Mouse (Mus musculus): ENCODE results near the gene Ece1. TPM values are rescaled to one million over a fixed set of nuclear protein-coding genes. Genes with fewer than 3 reads are reported as not detected.
A peak's percentile ranks its signal among the peaks of the same experiment; 100 is the strongest.

Gene Ece1
- total and polyA plus RNA-seq, 2 experiments from 2014 or later = 16.2 to 32.1 TPM

- no peaks in the 10 kb centered on the region for H3K9me3 ChIP-seq (ENCODE audit: low read length)
- no peak overlapping the region for H3K4me2 ChIP-seq (ENCODE audit: low read depth)
- no peaks in the 10 kb centered on the region for H3K4me1 ChIP-seq (ENCODE audit: insufficient read depth)
- H3K27me3 ChIP-seq (ENCODE audit: insufficient read depth, low read length) = no peaks in the 10 kb centered on the region
- H3K36me3 ChIP-seq (ENCODE audit: insufficient read depth) = peaks cover 17% of the 10 kb centered on the region; the same call in 1 of the 2 replicates
- WGBS = 20% methylated on average over 9 of the region's 9 CpGs
- ATAC-seq (no peak), DNase-seq (no peak)
- TF ChIP-seq CTCF (IDR thresholded peaks at IDR 0.05; ENCODE audit: low read depth) = no peak
- no peak overlapping the region for H3K4me3 ChIP-seq (ENCODE audit: low read depth, low read length)
- no peak overlapping the region for H3K27ac ChIP-seq (ENCODE audit: low read depth, low read length)
- H3K9ac ChIP-seq = no peak overlapping the region
Observed at GRCm38 (mm10) chr4:137930500-137931008, 68.5 kb downstream of the Ece1 start.

GRCm38 (mm10) chr4:137931009-137931757, 69.1 kb downstream of the Ece1 start:
- Histone ChIP-seq H3K4me1 (ENCODE audit: insufficient read depth) (no peaks in the 10 kb centered on the region), H3K4me3 (ENCODE audit: low read depth, low read length) (no peak overlapping the region), H3K27ac (ENCODE audit: low read depth, low read length) (no peak overlapping the region), H3K36me3 (ENCODE audit: insufficient read depth) (peaks cover 18% of the 10 kb centered on the region; the same call in 1 of the 2 replicates), H3K9me3 (ENCODE audit: low read length) (no peaks in the 10 kb centered on the region), H3K9ac (no peak overlapping the region), H3K27me3 (ENCODE audit: insufficient read depth, low read length) (no peaks in the 10 kb centered on the region), H3K4me2 (ENCODE audit: low read depth) (no peak overlapping the region)
- TF ChIP-seq CTCF (IDR thresholded peaks at IDR 0.05; ENCODE audit: low read depth) = no peak
- 13% methylated on average over 18 of the region's 18 CpGs for WGBS
- ATAC-seq (0 out of 2 replicates have a peak, but pooled peaks have one; percentile 32), DNase-seq (peak; percentile 47)

DNA sequence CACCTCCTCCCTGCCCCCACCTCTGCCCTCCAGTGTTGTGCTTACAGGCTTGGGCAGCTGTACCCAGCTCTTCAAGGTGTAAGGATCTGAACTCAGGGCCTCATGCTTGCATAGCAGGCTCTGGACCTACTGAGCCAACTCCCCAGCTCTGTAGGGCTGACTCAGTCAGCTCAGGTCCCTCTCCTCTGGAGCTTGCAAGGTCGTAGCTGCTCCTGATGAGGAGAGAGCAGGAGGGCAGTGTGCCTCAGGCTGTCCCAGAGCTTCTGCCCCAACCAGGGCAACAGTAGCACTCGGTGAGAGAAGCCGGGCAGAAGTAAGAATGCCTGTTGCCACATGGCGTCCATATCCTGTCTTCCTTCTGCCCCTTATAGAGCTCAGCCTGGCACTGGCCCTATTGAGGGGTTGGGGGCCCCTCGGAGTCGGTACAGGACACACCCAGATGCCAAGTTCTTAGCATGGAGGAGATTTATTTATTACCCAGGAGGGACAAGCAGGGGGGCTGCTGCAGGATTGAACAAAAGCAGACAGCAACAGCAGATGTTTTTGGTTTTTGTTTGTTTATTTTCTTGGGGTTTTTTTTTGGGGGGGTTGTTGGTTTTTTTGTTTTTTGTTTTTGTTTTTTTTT, 70.6 kb downstream of the Ece1 start:
- TF ChIP-seq CTCF (IDR thresholded peaks at IDR 0.05; ENCODE audit: low read depth) = no peak
- Histone ChIP-seq H3K4me2 (ENCODE audit: low read depth) (no peak overlapping the region), H3K36me3 (ENCODE audit: insufficient read depth) (peaks cover 27% of the 10 kb centered on the region), H3K4me1 (ENCODE audit: insufficient read depth) (no peaks in the 10 kb centered on the region), H3K4me3 (ENCODE audit: low read depth, low read length) (no peak overlapping the region), H3K27me3 (ENCODE audit: insufficient read depth, low read length) (no peaks in the 10 kb centered on the region), H3K27ac (ENCODE audit: low read depth, low read length) (no peak overlapping the region), H3K9ac (no peak overlapping the region), H3K9me3 (ENCODE audit: low read length) (no peaks in the 10 kb centered on the region)
- DNase-seq (no peak), ATAC-seq (no peak)
- WGBS = 49% methylated on average over 6 of the region's 6 CpGs

GRCm38 (mm10) chr4:137933328-137933727, 71.3 kb downstream of the Ece1 start:
- no peak for ATAC-seq
- no peak for DNase-seq
- Histone ChIP-seq H3K4me3 (ENCODE audit: low read depth, low read length) (no peak overlapping the region), H3K27me3 (ENCODE audit: insufficient read depth, low read length) (no peaks in the 10 kb centered on the region), H3K4me1 (ENCODE audit: insufficient read depth) (no peaks in the 10 kb centered on the region), H3K36me3 (ENCODE audit: insufficient read depth) (peaks cover 25% of the 10 kb centered on the region), H3K9me3 (ENCODE audit: low read length) (no peaks in the 10 kb centered on the region), H3K27ac (ENCODE audit: low read depth, low read length) (no peak overlapping the region), H3K9ac (no peak overlapping the region), H3K4me2 (ENCODE audit: low read depth) (no peak overlapping the region)
- WGBS = 70% methylated on average over 5 of the region's 5 CpGs
- no peak for TF ChIP-seq CTCF (IDR thresholded peaks at IDR 0.05; ENCODE audit: low read depth)

DNA sequence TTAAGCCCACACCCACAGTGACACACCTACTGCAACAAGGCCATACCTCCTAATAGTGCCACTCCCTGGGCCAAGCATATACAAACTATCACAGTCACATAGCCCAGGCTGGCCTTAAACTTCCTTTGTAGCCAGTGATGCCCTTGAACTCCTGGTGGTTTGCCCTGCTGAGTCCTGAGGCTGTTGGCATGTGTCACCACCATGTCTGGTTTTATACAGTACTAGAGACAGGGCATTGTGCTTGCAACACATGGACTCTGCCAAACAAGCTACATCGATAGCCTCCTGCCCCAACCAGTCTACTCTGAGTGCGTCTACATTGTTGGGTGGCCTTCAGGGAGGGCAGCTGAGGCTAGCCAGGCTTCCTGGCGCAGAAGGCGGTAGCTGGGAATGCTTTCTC, 74.1 kb downstream of the Ece1 start:
- Histone ChIP-seq H3K4me1 (ENCODE audit: insufficient read depth) (no peaks in the 10 kb centered on the region), H3K9ac (no peak overlapping the region), H3K27me3 (ENCODE audit: insufficient read depth, low read length) (no peaks in the 10 kb centered on the region), H3K27ac (ENCODE audit: low read depth, low read length) (no peak overlapping the region), H3K9me3 (ENCODE audit: low read length) (no peaks in the 10 kb centered on the region), H3K36me3 (ENCODE audit: insufficient read depth) (peaks cover 38% of the 10 kb centered on the region), H3K4me2 (ENCODE audit: low read depth) (no peak overlapping the region), H3K4me3 (ENCODE audit: low read depth, low read length) (no peak overlapping the region)
- WGBS = 89% methylated on average over 4 of the region's 4 CpGs
- TF ChIP-seq CTCF (IDR thresholded peaks at IDR 0.05; ENCODE audit: low read depth) = no peak
- ATAC-seq (no peak), DNase-seq (no peak)

GRCm38 (mm10) chr4:137940061-137940460, 78.0 kb downstream of the Ece1 start:
- WGBS = 60% methylated on average over 10 of the region's 10 CpGs
- Histone ChIP-seq H3K4me1 (ENCODE audit: insufficient read depth) (peaks cover 9% of the 10 kb centered on the region; the same call in 1 of the 2 replicates), H3K36me3 (ENCODE audit: insufficient read depth) (peaks cover 36% of the 10 kb centered on the region), H3K27me3 (ENCODE audit: insufficient read depth, low read length) (no peaks in the 10 kb centered on the region), H3K4me2 (ENCODE audit: low read depth) (no peak overlapping the region), H3K4me3 (ENCODE audit: low read depth, low read length) (no peak overlapping the region), H3K9me3 (ENCODE audit: low read length) (no peaks in the 10 kb centered on the region), H3K27ac (ENCODE audit: low read depth, low read length) (no peak overlapping the region), H3K9ac (no peak overlapping the region)
- no peak for TF ChIP-seq CTCF (IDR thresholded peaks at IDR 0.05; ENCODE audit: low read depth)
- DNase-seq (no peak), ATAC-seq (no peak)

Measured in forebrain, postnatal 0 days (tissue).